Mouse (Mus musculus) spleen, adult 18-20 months (tissue): ENCODE data around the gene Tmem109.

ENCODE experiments used
- DNase-seq, 2 experiments: peaks; one replicate each; pipeline ENCODE4 v3.0.0; 2022; ENCODE audit warnings: mixed read lengths in 2 of 2

Gene Tmem109

GRCm38 (mm10) chr19:10839010-10839892 is 42.5 kb downstream of the Tmem109 start, which contains the start of gene Slc15a3:
Gene Slc15a3 (plus strand): TSS chr19:10839727.
- DNase-seq: no peak

DNA sequence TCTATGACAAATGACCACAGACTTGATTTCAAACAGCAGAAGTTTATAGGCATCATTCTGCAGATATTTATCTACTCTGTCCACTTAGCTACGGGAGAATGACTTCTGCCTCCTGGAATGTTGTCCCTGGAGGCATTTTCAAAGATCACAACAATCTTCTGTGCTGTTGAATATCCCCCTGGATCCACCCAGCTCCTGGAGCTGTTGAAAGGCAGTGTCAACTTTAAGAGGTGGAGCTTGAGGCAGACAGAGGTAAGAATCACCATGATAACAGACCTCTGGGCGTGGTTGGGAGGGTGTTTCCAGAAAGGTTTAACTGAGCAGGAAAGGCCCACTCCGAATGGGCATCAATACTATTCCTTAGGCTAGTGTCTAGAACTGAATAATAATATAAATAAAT is 46.1 kb downstream of the Tmem109 start:
- no peak for DNase-seq

- no peak for DNase-seq
These were observed 48.2 kb downstream of the Tmem109 start for GRCm38 (mm10) chr19:10833611-10834010.

DNA sequence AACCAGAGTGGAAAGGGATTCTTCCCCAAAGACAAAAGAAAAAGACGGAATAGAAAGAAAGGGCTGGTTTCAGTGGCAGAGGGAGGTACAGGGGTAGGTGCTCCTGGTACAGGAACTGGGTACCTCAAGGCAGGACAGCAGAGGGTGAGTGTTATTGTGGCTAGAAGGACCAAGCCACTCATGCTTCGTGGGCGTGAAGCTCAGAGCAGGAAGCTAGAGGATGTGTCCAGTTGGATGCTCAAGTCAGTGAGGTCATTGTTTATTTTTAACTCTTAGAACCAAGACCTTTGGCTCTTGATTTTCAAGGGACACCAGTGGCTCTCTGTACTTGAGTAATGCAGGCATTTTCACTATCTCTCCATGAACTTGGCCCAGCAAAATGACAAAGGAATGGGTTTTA is 49.8 kb downstream of the Tmem109 start:
- DNase-seq: no peak

DNA sequence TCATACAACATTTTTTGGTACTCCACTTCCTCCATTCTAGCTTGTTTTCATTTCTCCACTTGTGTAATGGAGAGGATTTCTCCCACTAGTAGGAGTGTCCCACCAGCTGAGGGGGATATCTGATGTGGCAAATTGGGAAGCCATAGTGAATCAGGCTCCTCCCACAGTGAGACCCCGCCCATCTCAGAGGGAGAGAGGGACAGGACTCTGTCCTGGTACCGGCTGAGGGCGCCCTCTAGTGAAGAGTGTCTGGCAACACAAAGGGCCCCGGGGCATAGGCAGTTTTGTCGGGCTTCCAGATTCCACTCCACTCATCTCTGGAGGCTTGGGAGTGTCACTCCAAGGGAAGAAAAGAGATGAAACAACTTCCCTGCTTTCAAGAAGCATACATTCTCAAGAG is 50.4 kb downstream of the Tmem109 start:
- DNase-seq: peak; percentile 50 to 71

DNA sequence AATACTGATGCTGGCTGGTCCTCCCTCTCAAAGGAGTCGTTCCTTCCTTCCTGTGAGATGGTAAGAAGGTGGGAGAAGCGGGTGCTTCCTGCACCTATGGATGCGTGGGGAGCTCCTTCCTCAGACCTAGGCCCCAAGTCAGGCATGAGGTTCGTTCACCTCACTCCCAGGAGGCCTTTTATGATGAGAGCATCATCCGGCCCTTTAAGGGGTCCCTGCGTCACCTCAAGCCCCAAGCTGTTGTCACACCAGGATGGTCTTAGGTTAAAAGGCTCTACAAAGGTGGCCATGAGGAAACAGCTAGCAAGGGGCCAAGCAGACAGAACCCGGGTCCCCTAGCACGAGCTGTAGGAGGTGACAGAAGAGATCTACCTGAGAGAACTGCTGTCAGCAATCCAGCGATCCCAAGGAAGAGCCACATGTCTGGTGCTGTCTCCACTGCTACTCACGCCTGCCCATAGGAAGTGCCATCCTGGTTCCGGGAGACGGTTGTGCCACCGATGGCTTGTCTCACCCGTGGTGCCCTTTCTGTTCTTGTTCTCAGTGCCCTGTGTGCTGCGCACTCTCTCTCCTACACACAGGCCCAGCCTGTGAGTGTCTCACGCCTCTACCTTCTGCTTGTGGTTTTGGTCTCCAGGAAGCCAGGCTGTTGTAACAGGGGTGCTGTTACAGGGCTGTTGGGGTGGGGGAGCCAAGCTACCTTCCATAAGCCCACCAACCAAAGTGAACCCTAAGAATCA is 52.2 kb downstream of the Tmem109 start, which contains the start of gene Cd6:
Gene Cd6, minus strand, starts transcription at position 623 of the 740 bp plus-strand sequence.
- DNase-seq: no peak

GRCm38 (mm10) chr19:10828321-10828720 is 53.5 kb downstream of the Tmem109 start:
- no peak for DNase-seq

GRCm38 (mm10) chr19:10824061-10824460 is 57.7 kb downstream of the Tmem109 start:
- no peak for DNase-seq

DNA sequence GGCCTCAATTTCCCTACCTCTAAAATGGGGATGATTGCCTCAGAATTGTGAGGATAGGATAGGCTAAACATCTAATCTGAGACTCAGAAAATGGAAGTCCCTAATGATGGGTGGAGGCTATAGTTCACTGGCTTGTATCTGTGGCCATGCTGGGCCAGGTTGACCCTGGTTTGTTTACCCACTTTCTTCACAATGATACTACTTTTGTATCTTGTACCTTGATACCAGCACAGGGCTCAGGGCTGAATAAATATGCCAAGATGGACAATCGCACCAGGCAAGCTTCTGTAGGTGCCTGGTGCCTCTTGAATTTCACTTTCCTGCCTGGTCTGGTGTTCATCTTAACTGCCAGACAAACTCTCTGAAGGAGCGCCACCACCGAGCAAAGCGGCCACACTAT is 59.3 kb downstream of the Tmem109 start:
- no peak for DNase-seq

DNA sequence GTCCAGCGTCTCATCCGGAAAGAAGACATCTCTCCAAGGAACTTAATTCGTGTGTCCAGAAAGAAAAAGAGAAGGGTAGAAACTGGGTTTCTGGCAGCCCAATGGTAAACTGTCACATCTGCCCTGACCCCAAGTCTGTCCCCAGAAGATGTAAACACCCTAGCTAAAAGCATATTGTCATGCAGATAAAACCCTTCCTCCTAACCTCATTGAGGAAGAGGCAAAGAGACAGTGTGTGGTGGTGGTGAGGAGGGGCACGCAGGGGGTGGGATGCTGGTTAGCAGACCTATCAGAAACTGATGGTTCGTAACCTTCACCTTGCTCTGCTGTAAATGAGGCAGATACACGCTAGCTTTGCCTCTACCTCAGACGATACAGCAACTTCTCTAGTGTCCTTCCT is 60.5 kb downstream of the Tmem109 start:
- no peak for DNase-seq
